Mouse (Mus musculus): ENCODE measurements around the gene Prss42.

DNA sequence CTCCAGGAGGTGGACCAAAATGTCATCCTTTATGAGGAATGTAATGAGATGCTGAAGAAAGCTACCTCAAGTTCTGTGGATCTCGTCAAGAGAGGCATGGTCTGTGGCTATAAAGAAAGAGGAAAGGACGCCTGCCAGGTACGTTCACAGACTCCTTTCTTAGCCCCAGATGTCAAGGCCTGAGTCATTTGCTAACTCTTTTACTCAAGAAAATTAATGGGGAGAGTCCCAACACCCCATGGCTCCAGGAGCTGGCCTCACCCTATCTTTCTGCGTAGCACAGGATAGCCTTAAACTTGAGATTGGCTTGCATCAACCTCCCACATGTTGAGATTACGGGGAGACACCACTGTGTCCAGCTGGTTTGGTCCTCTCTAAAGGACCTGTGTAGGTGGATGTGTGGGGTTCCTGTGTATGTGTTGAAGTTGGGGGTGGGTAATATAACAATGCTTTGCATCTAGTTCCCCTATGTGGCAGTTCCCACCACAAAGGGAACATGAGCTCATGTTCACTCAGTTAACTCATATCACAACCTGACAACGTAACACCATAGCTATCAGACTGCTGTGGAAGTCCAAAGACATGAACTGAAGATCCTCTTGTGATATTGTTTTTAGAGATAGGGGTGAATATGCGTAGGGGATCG, 3.0 kb downstream of the Prss42 start:
- TF ChIP-seq CTCF (IDR thresholded peaks at IDR 0.05; ENCODE audit: extremely low read depth, insufficient read depth, low read length) (no peak), POLR2A (IDR thresholded peaks at IDR 0.05; ENCODE audit: extremely low read depth, insufficient read depth, low read length) (no peak)

All from cortical plate, adult 2 months (tissue).